Mouse (Mus musculus): Measurements from ENCODE around the gene Palld. TPM values are rescaled to one million over a fixed set of nuclear protein-coding genes. Genes with fewer than 3 reads are reported as not detected.

The Palld gene
- polyA plus RNA-seq, 1 experiment from 2014 or later, result 5.5 TPM

- Histone ChIP-seq H3K9me3 (replicated peaks) (no peaks in the 10 kb centered on the region), H3K9ac (no peak overlapping the region), H3K4me2 (no peak overlapping the region), H3K27ac (replicated peaks) (no peak overlapping the region), H3K4me3 (replicated peaks) (no peak overlapping the region), H3K4me1 (replicated peaks) (no peaks in the 10 kb centered on the region), H3K36me3 (replicated peaks) (no peaks in the 10 kb centered on the region), H3K27me3 (no peaks in the 10 kb centered on the region)
- no peak for ATAC-seq (ENCODE audit: insufficient read depth)
- 63% methylated on average over 2 of the region's 2 CpGs for WGBS (ENCODE audit: insufficient replicate concordance)
These were observed 203.5 kb downstream of the Palld start for GRCm38 (mm10) chr8:61698959-61699358.

DNA sequence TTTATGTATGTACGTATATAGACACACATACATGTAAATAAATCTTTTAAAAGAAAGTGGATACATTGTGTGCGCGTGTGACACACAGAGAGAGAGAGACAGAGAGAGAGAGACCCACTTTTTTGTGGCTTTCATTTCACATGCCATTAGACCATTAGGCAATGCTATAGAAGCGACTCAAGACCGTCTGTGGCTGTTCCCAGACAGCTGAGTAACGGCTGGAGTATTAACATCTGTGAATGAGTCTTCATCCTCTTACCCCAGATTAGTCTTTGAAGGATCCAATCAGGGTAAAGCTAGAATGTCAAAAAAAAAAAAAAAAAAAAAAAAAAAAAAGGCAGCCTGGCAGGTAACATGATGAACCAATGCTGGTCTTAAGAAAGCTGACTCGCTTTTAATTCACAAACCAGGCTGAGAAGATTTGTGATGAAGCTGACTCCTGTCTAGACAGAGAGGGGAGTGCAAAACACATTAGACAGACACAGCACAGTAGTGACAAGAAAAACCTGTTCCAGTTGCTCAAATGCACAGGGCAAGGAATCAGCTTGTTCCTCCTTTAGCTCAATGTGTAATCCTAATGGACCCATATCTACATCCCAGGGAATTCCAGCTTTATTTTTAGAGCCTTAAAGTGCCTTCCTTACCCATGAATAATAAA, 204.6 kb downstream of the Palld start:
- no peaks in the 10 kb centered on the region for H3K9me3 ChIP-seq (replicated peaks)
- no peaks in the 10 kb centered on the region for H3K27me3 ChIP-seq
- no peak overlapping the region for H3K27ac ChIP-seq (replicated peaks)
- H3K36me3 ChIP-seq (replicated peaks), result no peaks in the 10 kb centered on the region
- H3K4me1 ChIP-seq (replicated peaks), result no peaks in the 10 kb centered on the region
- no peak overlapping the region for H3K9ac ChIP-seq
- WGBS (ENCODE audit: insufficient replicate concordance), result 63% methylated on average over 7 of the region's 7 CpGs
- H3K4me2 ChIP-seq, result no peak overlapping the region
- no peak overlapping the region for H3K4me3 ChIP-seq (replicated peaks)
- no peak for ATAC-seq (ENCODE audit: insufficient read depth)

DNA sequence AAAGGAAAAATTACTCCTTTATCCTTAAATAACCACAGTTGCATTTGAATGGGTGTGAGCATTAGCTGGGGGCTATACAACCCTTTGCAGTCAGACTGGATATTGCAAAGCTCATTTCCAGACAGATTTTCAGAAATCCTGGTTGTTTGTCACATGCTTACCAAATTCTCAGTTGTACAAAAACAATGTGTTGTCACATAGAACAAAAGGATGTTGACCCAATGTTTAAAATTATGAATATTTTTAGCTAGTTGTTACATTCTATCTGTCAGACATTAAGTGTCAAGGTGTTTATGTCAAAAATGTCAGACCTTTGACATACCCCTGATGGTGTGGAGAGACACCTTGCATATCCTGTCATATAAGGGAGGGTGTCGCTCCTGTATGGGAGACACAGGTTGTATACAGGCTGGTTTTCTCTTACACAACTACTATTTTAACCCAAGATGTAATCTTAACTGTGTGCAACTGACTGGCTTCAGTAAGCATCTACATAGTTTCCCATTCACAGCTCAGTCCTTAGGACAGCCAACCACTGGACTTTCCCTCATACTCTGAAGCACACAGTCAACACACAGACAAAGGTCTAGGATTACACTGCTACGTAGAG, 205.5 kb downstream of the Palld start:
- WGBS (ENCODE audit: insufficient replicate concordance), result 54% methylated on average over 2 of the region's 2 CpGs

GRCm38 (mm10) chr8:61695416-61695815, 207.1 kb downstream of the Palld start:
- Histone ChIP-seq H3K27me3 (no peaks in the 10 kb centered on the region), H3K9me3 (replicated peaks) (no peaks in the 10 kb centered on the region), H3K27ac (replicated peaks) (no peak overlapping the region), H3K9ac (no peak overlapping the region), H3K4me3 (replicated peaks) (no peak overlapping the region), H3K4me1 (replicated peaks) (no peaks in the 10 kb centered on the region), H3K4me2 (no peak overlapping the region), H3K36me3 (replicated peaks) (no peaks in the 10 kb centered on the region)
- ATAC-seq (ENCODE audit: insufficient read depth), result no peak
- WGBS (ENCODE audit: insufficient replicate concordance), result 5% methylated on average over 1 of the region's 1 CpGs

More for the DNA sequence above, 205.5 kb downstream of the Palld start:
- no peak overlapping the region for H3K4me3 ChIP-seq (replicated peaks)
- ATAC-seq (ENCODE audit: insufficient read depth), result no peak
- no peak overlapping the region for H3K9ac ChIP-seq
- no peak overlapping the region for H3K27ac ChIP-seq (replicated peaks)
- H3K27me3 ChIP-seq, result no peaks in the 10 kb centered on the region
- H3K36me3 ChIP-seq (replicated peaks), result no peaks in the 10 kb centered on the region
- no peak overlapping the region for H3K4me2 ChIP-seq
- no peaks in the 10 kb centered on the region for H3K4me1 ChIP-seq (replicated peaks)
- no peaks in the 10 kb centered on the region for H3K9me3 ChIP-seq (replicated peaks)

DNA sequence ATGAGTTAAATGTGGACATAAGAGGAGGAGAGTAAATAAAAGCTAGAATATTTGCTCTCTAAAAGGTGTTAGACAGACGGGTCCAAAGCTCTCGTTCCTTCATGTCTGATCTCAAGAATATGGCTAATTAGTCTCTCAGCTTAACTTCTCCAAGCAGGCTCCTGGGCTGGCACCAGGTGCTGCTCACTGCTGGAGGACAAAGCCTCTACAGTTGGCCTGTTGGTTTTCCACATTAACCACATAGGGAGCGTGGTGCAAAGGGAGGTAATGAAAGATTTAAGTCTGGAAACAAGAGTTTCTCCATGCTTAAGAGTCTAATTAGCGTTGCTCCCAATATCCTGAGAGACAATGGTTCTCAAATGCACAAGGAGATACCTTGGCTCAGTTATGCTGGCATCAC, 209.6 kb downstream of the Palld start:
- H3K9ac ChIP-seq, result no peak overlapping the region
- no peaks in the 10 kb centered on the region for H3K4me1 ChIP-seq (replicated peaks)
- H3K4me3 ChIP-seq (replicated peaks), result no peak overlapping the region
- WGBS (ENCODE audit: insufficient replicate concordance), result 49% methylated on average over 4 of the region's 4 CpGs
- no peak overlapping the region for H3K27ac ChIP-seq (replicated peaks)
- no peak overlapping the region for H3K4me2 ChIP-seq
- H3K27me3 ChIP-seq, result no peaks in the 10 kb centered on the region
- H3K9me3 ChIP-seq (replicated peaks), result no peaks in the 10 kb centered on the region
- no peaks in the 10 kb centered on the region for H3K36me3 ChIP-seq (replicated peaks)
- ATAC-seq (ENCODE audit: insufficient read depth), result no peak

DNA sequence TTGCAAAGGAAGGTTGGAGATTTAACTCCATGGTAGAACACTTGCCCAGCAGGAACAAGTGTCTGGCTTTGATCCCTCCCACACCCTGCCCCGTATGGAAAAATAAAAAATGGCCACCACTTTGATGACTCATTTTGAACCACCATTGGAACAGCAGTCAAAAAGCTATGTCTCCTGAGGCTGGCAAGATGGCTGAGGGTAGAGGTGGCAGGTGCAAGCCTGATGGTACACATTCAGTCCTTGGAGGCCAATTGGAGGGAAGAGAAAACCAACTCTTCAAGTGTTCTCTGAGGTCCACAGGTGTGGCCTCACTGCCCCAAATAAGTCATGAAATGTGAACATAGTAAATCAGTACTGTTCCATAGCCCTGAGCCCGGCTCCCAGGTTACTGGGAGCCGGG, 210.4 kb downstream of the Palld start:
- H3K4me1 ChIP-seq (replicated peaks), result no peaks in the 10 kb centered on the region
- 63% methylated on average over 3 of the region's 3 CpGs for WGBS (ENCODE audit: insufficient replicate concordance)
- H3K4me3 ChIP-seq (replicated peaks), result no peak overlapping the region
- H3K36me3 ChIP-seq (replicated peaks), result no peaks in the 10 kb centered on the region
- H3K27ac ChIP-seq (replicated peaks), result no peak overlapping the region
- H3K9me3 ChIP-seq (replicated peaks), result no peaks in the 10 kb centered on the region
- no peak overlapping the region for H3K9ac ChIP-seq
- H3K4me2 ChIP-seq, result no peak overlapping the region
- H3K27me3 ChIP-seq, result no peaks in the 10 kb centered on the region
- ATAC-seq (ENCODE audit: insufficient read depth), result no peak

DNA sequence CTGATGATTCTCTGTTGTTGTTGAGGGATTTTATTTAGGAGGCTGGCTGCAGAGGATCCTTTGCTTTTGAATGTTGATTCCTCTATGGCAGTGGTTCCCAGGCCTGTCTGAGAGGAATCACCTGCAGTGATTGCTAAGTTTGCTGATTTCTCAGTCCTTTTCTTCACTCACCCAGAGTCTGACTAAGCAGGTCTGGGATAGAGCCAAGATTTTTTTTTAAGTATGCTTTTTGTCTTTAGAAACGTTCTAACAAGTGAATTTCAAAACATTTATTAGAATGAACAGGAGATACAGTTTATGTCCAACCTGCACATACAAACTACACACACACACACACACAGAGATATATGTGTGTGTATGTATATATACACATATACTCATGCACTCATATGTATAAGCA, 211.1 kb downstream of the Palld start:
- Histone ChIP-seq H3K36me3 (replicated peaks) (no peaks in the 10 kb centered on the region), H3K4me2 (no peak overlapping the region), H3K9me3 (replicated peaks) (no peaks in the 10 kb centered on the region), H3K4me3 (replicated peaks) (no peak overlapping the region), H3K27ac (replicated peaks) (no peak overlapping the region), H3K27me3 (no peaks in the 10 kb centered on the region), H3K9ac (no peak overlapping the region), H3K4me1 (replicated peaks) (no peaks in the 10 kb centered on the region)
- ATAC-seq (ENCODE audit: insufficient read depth), result no peak
- 39% methylated on average over 1 of the region's 1 CpGs for WGBS (ENCODE audit: insufficient replicate concordance)

- 58% methylated on average over 4 of the region's 4 CpGs for WGBS (ENCODE audit: insufficient replicate concordance)
These were observed 215.4 kb downstream of the Palld start for GRCm38 (mm10) chr8:61687071-61687470.

GRCm38 (mm10) chr8:61686340-61686739, 216.2 kb downstream of the Palld start:
- H3K27me3 ChIP-seq, result no peaks in the 10 kb centered on the region
- H3K27ac ChIP-seq (replicated peaks), result no peak overlapping the region
- H3K4me2 ChIP-seq, result no peak overlapping the region
- H3K36me3 ChIP-seq (replicated peaks), result no peaks in the 10 kb centered on the region
- no peak overlapping the region for H3K4me3 ChIP-seq (replicated peaks)
- H3K9ac ChIP-seq, result no peak overlapping the region
- no peak for ATAC-seq (ENCODE audit: insufficient read depth)
- no peaks in the 10 kb centered on the region for H3K4me1 ChIP-seq (replicated peaks)
- H3K9me3 ChIP-seq (replicated peaks), result no peaks in the 10 kb centered on the region

More at GRCm38 (mm10) chr8:61687071-61687470, 215.4 kb downstream of the Palld start:
- H3K27ac ChIP-seq (replicated peaks), result no peak overlapping the region
- no peaks in the 10 kb centered on the region for H3K36me3 ChIP-seq (replicated peaks)
- H3K4me1 ChIP-seq (replicated peaks), result no peaks in the 10 kb centered on the region
- H3K9me3 ChIP-seq (replicated peaks), result no peaks in the 10 kb centered on the region
- no peak overlapping the region for H3K4me3 ChIP-seq (replicated peaks)
- H3K27me3 ChIP-seq, result no peaks in the 10 kb centered on the region
- no peak overlapping the region for H3K4me2 ChIP-seq
- no peak for ATAC-seq (ENCODE audit: insufficient read depth)
- H3K9ac ChIP-seq, result no peak overlapping the region

DNA sequence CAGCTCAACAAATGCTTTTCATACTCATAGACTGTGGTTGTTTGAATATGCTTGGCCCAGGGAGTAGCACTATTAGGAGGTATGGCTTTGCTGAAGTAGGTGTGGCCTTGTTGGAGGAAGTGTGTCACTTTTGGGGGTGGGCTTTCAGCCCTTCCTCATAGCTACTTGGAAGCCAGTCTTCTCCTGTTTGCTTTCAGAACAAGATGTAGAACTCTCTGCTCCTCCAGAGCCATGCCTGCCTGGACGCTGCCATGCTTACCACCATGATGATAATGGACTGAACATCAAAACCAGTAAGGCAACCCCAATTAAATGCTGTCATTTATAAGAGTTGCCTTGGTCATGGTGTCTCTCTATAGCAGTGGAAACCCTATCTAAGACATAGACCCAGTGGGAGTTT, 217.2 kb downstream of the Palld start:
- H3K27me3 ChIP-seq, result no peaks in the 10 kb centered on the region
- no peaks in the 10 kb centered on the region for H3K9me3 ChIP-seq (replicated peaks)
- ATAC-seq (ENCODE audit: insufficient read depth), result no peak
- WGBS (ENCODE audit: insufficient replicate concordance), result 67% methylated on average over 1 of the region's 1 CpGs
- H3K4me1 ChIP-seq (replicated peaks), result no peaks in the 10 kb centered on the region
- H3K4me2 ChIP-seq, result no peak overlapping the region
- H3K4me3 ChIP-seq (replicated peaks), result no peak overlapping the region
- no peak overlapping the region for H3K27ac ChIP-seq (replicated peaks)
- H3K9ac ChIP-seq, result no peak overlapping the region
- H3K36me3 ChIP-seq (replicated peaks), result no peaks in the 10 kb centered on the region

DNA sequence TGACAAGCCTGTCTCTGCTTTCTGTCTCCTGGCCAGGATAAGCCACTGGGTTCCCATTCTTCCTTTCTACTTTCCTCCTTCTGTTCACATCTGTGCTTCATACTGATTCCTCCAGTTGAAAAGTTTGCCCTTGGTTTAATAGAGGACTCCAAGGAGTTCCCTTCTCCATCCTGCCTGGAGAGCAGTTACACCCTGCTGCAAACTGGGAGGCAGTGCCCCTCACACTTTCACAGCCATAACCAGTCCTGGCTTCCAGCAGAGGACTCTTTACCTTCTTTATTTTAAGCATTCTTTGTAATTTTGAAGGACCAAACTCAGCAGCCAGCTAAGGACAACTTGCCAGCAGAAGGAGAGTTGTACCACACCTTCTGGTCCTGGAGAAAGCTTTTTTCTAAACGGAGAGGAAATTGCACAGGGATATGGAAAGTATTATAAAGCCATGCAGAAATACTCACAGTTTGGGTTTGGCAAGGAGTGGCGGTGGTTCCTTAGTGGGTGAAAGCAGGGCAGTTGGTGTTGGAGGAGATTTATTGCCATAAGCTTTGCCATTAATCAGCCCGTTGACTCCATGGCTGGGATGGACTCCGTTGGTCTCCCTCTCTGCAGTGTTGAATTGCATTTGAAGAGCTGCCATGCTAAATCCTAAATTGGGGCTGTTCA, 218.1 kb downstream of the Palld start:
- no peaks in the 10 kb centered on the region for H3K36me3 ChIP-seq (replicated peaks)
- H3K4me3 ChIP-seq (replicated peaks), result no peak overlapping the region
- H3K27me3 ChIP-seq, result no peaks in the 10 kb centered on the region
- no peak overlapping the region for H3K4me2 ChIP-seq
- H3K4me1 ChIP-seq (replicated peaks), result no peaks in the 10 kb centered on the region
- no peak overlapping the region for H3K27ac ChIP-seq (replicated peaks)
- 67% methylated on average over 4 of the region's 4 CpGs for WGBS (ENCODE audit: insufficient replicate concordance)
- H3K9ac ChIP-seq, result no peak overlapping the region
- ATAC-seq (ENCODE audit: insufficient read depth), result no peak
- no peaks in the 10 kb centered on the region for H3K9me3 ChIP-seq (replicated peaks)

Data from liver, embryonic 15.5 days (tissue).